Mouse (Mus musculus) hindbrain, embryonic 14.5 days (tissue): ENCODE data around the gene Pld2. TPM values are rescaled to one million over a fixed set of nuclear protein-coding genes. Genes with fewer than 3 reads are reported as not detected.

ENCODE experiments used
- ATAC-seq: fragments of 200-750 bp; cut with Nextera tagmentation; 2 replicates; pipeline ENCODE4 v1.8.0; 2017; ENCODE audit warnings: moderate number of reproducible peaks, mild to moderate bottlenecking, moderate TSS enrichment, moderate library complexity; ENCODE audit not compliant: low FRiP score
- DNase-seq: peaks from one replicate; pipeline ENCODE4 v3.0.0-alpha.2; 2015; ENCODE audit warnings: low spot score
- H3K27ac ChIP-seq: fragments of 300-500 bp; sonication (generic); 2 replicates; pipeline ENCODE4 v1.5.1; 2014; ENCODE audit warnings: mild to moderate bottlenecking, moderate library complexity
- H3K27me3 ChIP-seq: fragments of 300-500 bp; sonication (generic); 2 replicates; pipeline ENCODE4 v1.6.1; 2014; ENCODE audit warnings: mild to moderate bottlenecking, low read length, mixed read lengths; ENCODE audit not compliant: control insufficient read depth, insufficient read depth
- H3K36me3 ChIP-seq: fragments of 300-500 bp; sonication (generic); replicated peaks from 2 replicates; pipeline ENCODE4 v1.6.1; 2014; ENCODE audit not compliant: control insufficient read depth, insufficient read depth
- H3K4me1 ChIP-seq: fragments of 300-500 bp; sonication (generic); replicated peaks from 2 replicates; pipeline ENCODE4 v1.6.1; 2014; ENCODE audit warnings: antibody characterized with exemption, low read length, mixed read lengths; ENCODE audit not compliant: control insufficient read depth, insufficient read depth
- H3K4me2 ChIP-seq: fragments of 300-500 bp; sonication (generic); replicated peaks from 2 replicates; pipeline ENCODE4 v1.6.1; 2014; ENCODE audit warnings: mild to moderate bottlenecking, moderate library complexity
- H3K4me3 ChIP-seq: fragments of 300-500 bp; sonication (generic); replicated peaks from 2 replicates; pipeline ENCODE4 v1.5.1; 2014; ENCODE audit warnings: mild to moderate bottlenecking, low read length
- H3K9ac ChIP-seq: fragments of 300-500 bp; sonication (generic); 2 replicates; pipeline ENCODE4 v1.6.1; 2014
- H3K9me3 ChIP-seq: fragments of 300-500 bp; sonication (generic); 2 replicates; pipeline ENCODE4 v1.6.1; 2016; ENCODE audit warnings: low read length; ENCODE audit not compliant: control insufficient read depth
- WGBS: fragments of 180-500 bp; shearing (Covaris S2); extraction: QIAGEN DNeasy Blood & Tissue Kit; methylation state at CpG from one replicate; pipeline ENCODE4 v1.1.7; 2014; 5-methylcytosine and 5-hydroxymethylcytosine counted together
- polyA plus RNA-seq: library from polyadenylated mRNA; unstranded; fragments of >200 nt; fragmentation: Nextera tagmentation; extraction: Ambion mirVana; gene quantifications from 2 replicates; pipeline ENCODE4 v1.2.1, GENCODE M21; 2014

The Pld2 gene
- 14.2 and 16.4 TPM in 2 replicates for polyA plus RNA-seq

DNA sequence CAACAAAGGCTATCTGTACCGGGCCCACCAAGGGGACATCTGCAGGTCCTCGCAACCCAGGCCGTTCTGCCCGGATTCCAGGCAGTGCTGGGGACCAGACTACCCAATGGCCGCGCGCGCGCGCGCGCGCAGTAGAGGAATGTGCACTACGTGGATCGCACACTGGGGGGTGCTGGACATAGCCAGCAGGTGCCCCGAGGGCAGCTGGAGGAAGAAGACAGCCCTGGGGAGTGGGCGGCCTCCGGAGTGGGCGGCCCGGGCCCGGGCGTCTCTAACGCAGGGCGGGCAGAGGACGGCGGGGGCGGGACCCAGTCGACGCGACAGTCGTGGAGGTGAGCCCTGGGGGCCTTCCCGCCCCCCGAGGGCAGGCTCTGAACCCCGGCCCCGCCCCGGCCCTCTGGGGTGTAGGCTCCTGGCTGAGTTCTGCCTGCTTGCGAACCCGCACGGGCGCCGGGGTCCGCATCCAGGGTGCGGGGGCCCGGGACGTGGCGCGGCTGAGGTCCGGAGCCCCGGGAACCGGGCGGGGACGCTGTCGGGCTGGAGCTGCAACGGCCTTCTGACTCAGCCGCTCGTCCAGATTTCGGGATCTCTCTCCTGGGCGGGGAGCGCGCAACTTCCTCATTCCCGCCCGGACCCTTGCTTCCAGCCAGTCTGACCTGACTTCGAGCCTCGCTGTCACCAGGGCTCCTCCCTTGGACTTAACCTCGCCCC, at the start of gene Pld2:
Gene Pld2 (plus strand): TSS at position 188 of the 711 bp plus-strand sequence.
- Histone ChIP-seq H3K36me3 (no peaks in the 10 kb centered on the region; the same call in 1 of the 2 replicates), H3K27ac (no peak within 1 kb of the TSS), H3K9ac (peak within 1 kb of the TSS; percentile 68), H3K4me2 (peak within 1 kb of the TSS; percentile 79), H3K27me3 (peaks cover 27% of the 10 kb centered on the region), H3K9me3 (no peaks in the 10 kb centered on the region), H3K4me3 (peak within 1 kb of the TSS; percentile 55), H3K4me1 (no peaks in the 10 kb centered on the region)
- WGBS: under 1% methylated on average over 60 of the region's 65 CpGs
- peak; percentile 87 for DNase-seq
- peak; percentile 90; the same call in 1 of the 2 replicates for ATAC-seq

DNA sequence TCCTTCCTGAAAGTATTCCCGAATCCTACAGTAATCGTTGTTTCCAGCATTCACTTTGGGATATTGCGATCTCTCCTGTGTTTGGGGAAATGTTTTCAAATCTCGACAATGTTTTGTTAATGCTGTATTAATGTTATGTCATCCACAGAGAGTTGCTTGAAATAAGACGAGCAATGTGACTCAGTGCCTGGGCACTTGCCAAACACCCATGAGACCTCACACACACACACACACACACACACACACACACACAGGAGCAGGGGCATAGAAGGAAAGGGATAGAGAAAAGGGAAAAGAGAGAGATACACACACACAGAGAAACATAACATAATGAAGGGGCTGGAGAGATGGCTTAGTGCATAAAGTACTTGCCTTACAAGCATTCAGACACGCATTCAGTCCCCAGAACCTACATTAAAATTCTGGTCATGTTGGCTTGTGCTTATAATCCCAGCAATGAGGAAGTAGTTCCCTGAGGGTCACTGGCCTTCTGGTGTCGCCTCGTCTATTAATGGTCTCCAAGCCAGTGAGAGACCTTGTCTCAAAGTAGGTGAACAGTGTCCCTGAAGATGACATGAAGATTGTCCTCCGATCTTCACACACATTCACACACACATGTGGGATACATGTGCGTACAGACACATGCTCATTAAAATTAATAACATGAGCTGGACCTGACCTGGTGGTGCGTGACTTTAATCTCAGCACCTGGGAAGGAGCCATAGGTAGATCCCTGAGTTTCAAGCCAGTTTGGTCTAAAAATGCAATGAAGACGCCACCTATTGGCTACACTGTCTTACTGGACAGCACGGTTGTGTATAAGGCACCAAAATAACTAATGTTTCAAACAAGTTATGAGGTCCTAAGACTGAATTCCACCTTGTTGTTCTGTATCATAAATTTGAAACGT, 40.0 kb upstream of the Pld2 start:
- H3K27ac ChIP-seq: no peak overlapping the region
- H3K36me3 ChIP-seq: no peaks in the 10 kb centered on the region
- H3K4me1 ChIP-seq: no peaks in the 10 kb centered on the region
- H3K4me2 ChIP-seq: no peak overlapping the region
- no peak overlapping the region for H3K4me3 ChIP-seq
- no peaks in the 10 kb centered on the region for H3K27me3 ChIP-seq
- DNase-seq (no peak), ATAC-seq (no peak)
- H3K9me3 ChIP-seq: no peaks in the 10 kb centered on the region
- no peak overlapping the region for H3K9ac ChIP-seq
- 72% methylated on average over 14 of the region's 14 CpGs for WGBS

DNA sequence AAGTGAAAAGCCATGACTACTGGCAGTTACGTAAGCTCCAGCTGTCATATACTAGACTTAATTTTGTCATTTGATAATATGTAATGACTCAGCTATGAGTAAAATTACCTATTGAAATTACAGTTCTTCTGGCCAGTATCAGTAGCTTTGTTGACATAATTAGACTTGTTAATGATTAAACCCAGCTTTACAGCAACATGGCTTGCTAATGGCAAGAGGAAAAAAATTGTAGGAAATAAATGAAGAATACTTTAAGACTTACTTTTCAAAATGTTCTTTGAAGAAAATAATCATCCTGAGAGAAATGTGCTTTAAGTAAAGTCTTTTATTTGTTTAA, 39.4 kb upstream of the Pld2 start:
- no peaks in the 10 kb centered on the region; the same call in 1 of the 2 replicates for H3K27me3 ChIP-seq

DNA sequence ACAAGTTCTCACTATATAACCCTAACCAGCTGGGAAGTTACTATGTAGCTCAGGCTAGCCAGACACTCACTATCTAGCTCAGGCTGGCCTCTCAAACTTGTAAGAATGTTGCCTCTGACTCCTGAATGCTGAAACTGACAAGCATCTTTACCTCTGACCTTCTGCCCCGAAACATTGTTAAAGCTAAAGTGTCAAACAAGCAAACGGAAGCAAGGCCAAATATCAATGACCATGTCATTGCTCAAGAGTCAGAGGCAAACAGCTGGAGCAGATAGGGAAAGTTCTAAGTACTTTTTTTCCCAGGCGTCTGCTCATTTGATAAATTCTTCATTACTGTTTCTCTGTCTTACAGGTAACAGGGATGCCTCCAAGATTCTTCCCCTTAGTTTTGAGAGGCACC, 37.8 kb upstream of the Pld2 start:
- no peak for ATAC-seq
- Histone ChIP-seq H3K27me3 (no peaks in the 10 kb centered on the region; the same call in 1 of the 2 replicates), H3K27ac (no peak overlapping the region), H3K4me2 (no peak overlapping the region), H3K9me3 (no peaks in the 10 kb centered on the region), H3K9ac (no peak overlapping the region), H3K4me1 (no peaks in the 10 kb centered on the region), H3K36me3 (no peaks in the 10 kb centered on the region), H3K4me3 (no peak overlapping the region)
- DNase-seq: no peak
- 66% methylated on average over 3 of the region's 3 CpGs for WGBS

More for the DNA sequence above, 39.4 kb upstream of the Pld2 start:
- H3K4me3 ChIP-seq: no peak overlapping the region
- no peaks in the 10 kb centered on the region for H3K4me1 ChIP-seq
- no peaks in the 10 kb centered on the region for H3K9me3 ChIP-seq
- ATAC-seq (no peak), DNase-seq (no peak)
- H3K9ac ChIP-seq: no peak overlapping the region
- no peaks in the 10 kb centered on the region for H3K36me3 ChIP-seq
- H3K4me2 ChIP-seq: no peak overlapping the region
- H3K27ac ChIP-seq: no peak overlapping the region
- 93% methylated on average over 1 of the region's 1 CpGs for WGBS

DNA sequence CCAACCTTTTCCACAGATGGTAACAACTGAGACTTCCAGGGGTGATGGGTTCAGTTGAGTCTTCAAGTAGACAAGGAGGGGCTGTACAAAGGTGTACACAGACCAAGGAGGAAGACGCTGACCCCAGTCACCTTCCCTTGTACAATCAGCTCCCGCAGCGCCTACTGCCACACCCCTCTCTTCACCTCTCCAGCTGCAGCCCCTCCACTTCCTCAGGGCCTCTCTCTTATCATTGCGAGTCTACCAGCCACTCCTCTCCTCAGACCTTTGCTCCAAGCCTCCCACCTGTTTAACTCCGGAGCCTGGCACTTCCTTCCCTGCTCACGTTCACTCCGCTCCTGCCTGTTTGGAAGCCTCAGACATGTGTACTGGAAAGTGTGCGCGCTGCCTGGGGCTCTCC, 34.9 kb upstream of the Pld2 start, which contains the start of gene Tm4sf5:
Gene Tm4sf5 (plus strand): TSS at position 275 of the 400 bp plus-strand sequence.
- Histone ChIP-seq H3K36me3 (no peaks in the 10 kb centered on the region), H3K4me3 (no peak within 1 kb of the TSS), H3K4me2 (no peak within 1 kb of the TSS), H3K27ac (no peak within 1 kb of the TSS), H3K9ac (no peak within 1 kb of the TSS), H3K9me3 (no peaks in the 10 kb centered on the region), H3K4me1 (0 out of 2 replicates have a peak, but pooled peaks cover 6% of the 10 kb centered on the region), H3K27me3 (peaks cover 4% of the 10 kb centered on the region)
- WGBS: 84% methylated on average over 9 of the region's 9 CpGs
- DNase-seq: no peak
- no peak for ATAC-seq

DNA sequence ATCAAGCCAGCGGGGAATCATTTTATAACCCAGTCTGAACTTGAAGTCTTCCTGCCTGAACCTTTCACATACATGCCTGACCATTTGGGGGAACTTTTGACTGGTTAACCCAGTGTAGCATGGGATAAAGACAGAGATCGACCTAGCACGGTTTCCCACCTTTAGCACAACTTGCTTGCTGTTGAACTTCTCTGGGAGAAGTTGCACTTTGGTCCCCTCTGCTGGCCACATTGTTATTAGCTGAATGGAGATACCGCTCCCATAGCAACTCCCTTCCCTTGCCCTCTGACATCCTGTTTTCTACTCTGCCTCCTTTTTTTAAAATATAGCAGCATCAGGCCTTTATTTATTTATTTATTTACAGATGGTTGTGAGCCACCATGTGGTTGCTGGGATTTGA, 33.5 kb upstream of the Pld2 start:
- Histone ChIP-seq H3K4me1 (0 out of 2 replicates have a peak, but pooled peaks cover 7% of the 10 kb centered on the region), H3K9ac (no peak overlapping the region), H3K4me2 (no peak overlapping the region), H3K36me3 (no peaks in the 10 kb centered on the region), H3K4me3 (no peak overlapping the region), H3K9me3 (no peaks in the 10 kb centered on the region), H3K27ac (no peak overlapping the region), H3K27me3 (peaks cover 4% of the 10 kb centered on the region)
- DNase-seq (peak; percentile 74), ATAC-seq (no peak)
- 33% methylated on average over 4 of the region's 4 CpGs for WGBS

DNA sequence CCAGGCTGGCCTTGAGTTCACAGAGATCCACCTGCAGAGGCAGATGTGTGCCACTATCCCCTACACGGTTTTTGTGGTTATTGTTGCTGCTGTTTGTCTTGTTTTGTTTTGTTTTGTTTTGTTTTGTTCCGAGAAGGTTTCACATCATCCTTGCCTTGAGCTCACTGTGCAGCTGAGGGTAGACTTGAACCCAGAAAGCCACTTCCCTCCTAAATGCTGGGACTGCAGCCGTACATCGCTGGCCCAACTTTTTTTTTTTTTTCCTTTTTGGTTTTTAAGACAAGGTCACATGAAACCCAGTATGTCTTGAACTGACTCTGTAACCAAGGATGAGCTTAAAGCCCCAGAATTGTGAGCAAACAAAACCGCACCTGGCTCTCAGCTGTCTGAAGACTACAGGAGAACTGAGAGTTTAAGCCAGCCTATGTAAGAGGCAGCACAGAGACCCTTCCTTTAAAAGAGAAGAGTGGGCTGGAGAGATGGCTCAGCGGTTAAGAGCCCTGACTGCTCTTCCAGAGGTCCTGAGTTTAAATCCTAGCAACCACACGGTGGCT, 32.8 kb upstream of the Pld2 start:
- no peak overlapping the region for H3K4me2 ChIP-seq
- peaks cover 4% of the 10 kb centered on the region for H3K27me3 ChIP-seq
- no peak overlapping the region for H3K4me3 ChIP-seq
- no peak overlapping the region for H3K27ac ChIP-seq
- ATAC-seq (no peak), DNase-seq (no peak)
- H3K4me1 ChIP-seq: 0 out of 2 replicates have a peak, but pooled peaks cover 7% of the 10 kb centered on the region
- no peaks in the 10 kb centered on the region for H3K9me3 ChIP-seq
- H3K9ac ChIP-seq: no peak overlapping the region
- no peaks in the 10 kb centered on the region for H3K36me3 ChIP-seq
- 74% methylated on average over 7 of the region's 7 CpGs for WGBS

DNA sequence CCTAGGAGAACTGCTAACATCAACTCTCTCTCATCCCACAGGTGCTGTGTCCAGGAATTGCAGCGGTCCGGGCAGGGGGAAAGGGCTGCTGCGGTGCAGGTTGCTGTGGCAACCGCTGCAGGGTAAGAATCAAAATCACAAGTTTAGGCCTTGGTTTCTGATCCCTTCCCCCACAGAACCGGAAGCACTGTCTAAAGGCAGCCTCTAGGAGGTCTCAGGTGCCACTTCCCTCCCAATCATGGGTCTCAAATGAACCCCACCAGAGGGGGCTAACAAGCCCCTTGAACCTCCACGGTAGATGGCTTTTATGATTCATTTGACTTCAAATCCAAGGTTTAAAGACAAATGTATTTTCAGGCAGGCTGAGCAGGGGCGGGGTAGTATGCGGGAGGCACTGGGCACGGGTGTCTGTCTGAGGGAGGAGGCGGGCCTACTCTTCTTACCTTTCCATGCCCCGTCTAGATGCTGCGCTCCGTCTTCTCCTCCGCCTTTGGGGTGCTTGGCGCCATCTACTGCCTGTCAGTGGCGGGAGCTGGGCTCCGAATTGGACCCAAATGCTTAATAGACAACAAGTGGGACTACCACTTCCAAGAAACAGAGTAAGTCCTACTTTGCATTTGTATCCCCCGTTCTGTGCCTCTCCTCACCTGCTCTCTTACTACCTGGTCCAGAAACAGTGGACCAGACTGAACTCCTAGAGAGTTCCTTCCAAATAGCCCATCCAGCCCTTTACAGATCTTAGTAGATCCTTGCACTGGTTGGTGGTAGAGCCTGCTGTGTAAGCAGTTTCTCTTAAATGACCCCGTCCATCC, 29.9 kb upstream of the Pld2 start:
- peaks cover 4% of the 10 kb centered on the region for H3K27me3 ChIP-seq
- H3K27ac ChIP-seq: no peak overlapping the region
- H3K4me1 ChIP-seq: 0 out of 2 replicates have a peak, but pooled peaks cover 7% of the 10 kb centered on the region
- peak overlapping the region; percentile 42 for H3K4me2 ChIP-seq
- no peaks in the 10 kb centered on the region for H3K9me3 ChIP-seq
- 7% methylated on average over 19 of the region's 19 CpGs for WGBS
- no peak overlapping the region; the same call in 1 of the 2 replicates for H3K9ac ChIP-seq
- DNase-seq (peak; percentile 67), ATAC-seq (peak; percentile 37; the same call in 1 of the 2 replicates)
- no peaks in the 10 kb centered on the region for H3K36me3 ChIP-seq
- H3K4me3 ChIP-seq: no peak overlapping the region
